Mouse (Mus musculus): ENCODE data around the gene Cotl1.

GRCm38 (mm10) chr8:119836831-119837230 lies 3.5 kb downstream of the Cotl1 start:
- TF ChIP-seq CTCF (IDR thresholded peaks at IDR 0.05; ENCODE audit: extremely low read depth, insufficient read length, insufficient replicate concordance, low read depth, low read length) (no peak), POLR2A (IDR thresholded peaks at IDR 0.05; ENCODE audit: low read depth, low read length) (no peak)

Measured in small intestine, adult 2 months (tissue).